Mouse (Mus musculus) hindbrain, embryonic 11.5 days (tissue): ENCODE measurements at regions not wholly inside any gene's neighbourhood (a gene's known extent, or its start where the extent isn't known, plus 50 kb on each side); places are given as distances from the start of the nearest gene placed in this dataset.
"Not testable (repeated sequence)": the region's sequence is repeated elsewhere in the genome, so short reads cannot be mapped to it uniquely, and the experiment has no call there.

ENCODE experiments used
- ATAC-seq: fragments of 200-750 bp; cut with Nextera tagmentation; 2 replicates; pipeline ENCODE4 v1.8.0; 2017; ENCODE audit warnings: mild to moderate bottlenecking, moderate TSS enrichment, moderate library complexity; ENCODE audit not compliant: low FRiP score
- DNase-seq: peaks from one replicate; pipeline ENCODE4 v3.0.0-alpha.2; 2015; ENCODE audit warnings: low spot score
- H3K27ac ChIP-seq: fragments of 300-500 bp; sonication (generic); 2 replicates; pipeline ENCODE4 v1.5.1; 2014; ENCODE audit warnings: mild to moderate bottlenecking, low read depth, low read length
- H3K27me3 ChIP-seq: fragments of 300-500 bp; sonication (generic); 2 replicates; pipeline ENCODE4 v1.6.1; 2014; ENCODE audit warnings: mild to moderate bottlenecking, low read length, moderate library complexity, mixed read lengths; ENCODE audit not compliant: control insufficient read depth, insufficient read depth
- H3K36me3 ChIP-seq: fragments of 300-500 bp; sonication (generic); 2 replicates; pipeline ENCODE4 v1.6.1; 2014; ENCODE audit warnings: mild to moderate bottlenecking, low read length, moderate library complexity, mixed read lengths; ENCODE audit not compliant: control insufficient read depth, insufficient read depth
- H3K4me1 ChIP-seq: fragments of 300-500 bp; sonication (generic); replicated peaks from 2 replicates; pipeline ENCODE4 v1.6.1; 2014; ENCODE audit warnings: low read length, mixed read lengths; ENCODE audit not compliant: control insufficient read depth, insufficient read depth
- H3K4me2 ChIP-seq: fragments of 300-500 bp; sonication (generic); replicated peaks from 2 replicates; pipeline ENCODE4 v1.6.1; 2014; ENCODE audit warnings: mild to moderate bottlenecking, low read depth, low read length
- H3K4me3 ChIP-seq: fragments of 300-500 bp; sonication (generic); 2 replicates; pipeline ENCODE4 v1.5.1; 2014; ENCODE audit warnings: low read depth, low read length
- H3K9ac ChIP-seq: fragments of 300-500 bp; sonication (generic); 2 replicates; pipeline ENCODE4 v1.6.1; 2014; ENCODE audit warnings: low read depth, low read length
- H3K9me3 ChIP-seq: fragments of 300-500 bp; sonication (generic); 2 replicates; pipeline ENCODE4 v1.6.1; 2016; ENCODE audit warnings: low read length; ENCODE audit not compliant: control insufficient read depth
- WGBS: fragments of 180-500 bp; shearing (Covaris S2); extraction: QIAGEN DNeasy Blood & Tissue Kit; methylation state at CpG from one replicate; pipeline ENCODE4 v1.1.7; 2014; 5-methylcytosine and 5-hydroxymethylcytosine counted together

GRCm38 (mm10) chr16:42546229-42547163 lies 206.0 kb upstream of the Gap43 start:
- DNase-seq (peak; percentile 59), ATAC-seq (peak; percentile 86)
- H3K9me3 ChIP-seq, result no peaks in the 10 kb centered on the region
- no peak overlapping the region for H3K9ac ChIP-seq
- H3K36me3 ChIP-seq, result no peaks in the 10 kb centered on the region
- no peak overlapping the region for H3K4me3 ChIP-seq
- H3K4me1 ChIP-seq, result 0 out of 2 replicates have a peak, but pooled peaks cover 2% of the 10 kb centered on the region
- peak overlapping the region; percentile 40 for H3K27ac ChIP-seq
- no peak overlapping the region for H3K4me2 ChIP-seq
- WGBS, result 22% methylated on average over 14 of the region's 14 CpGs
- H3K27me3 ChIP-seq, result no peaks in the 10 kb centered on the region

- no peak overlapping the region for H3K27ac ChIP-seq
- H3K4me1 ChIP-seq, result no peaks in the 10 kb centered on the region
- H3K36me3 ChIP-seq, result no peaks in the 10 kb centered on the region
- ATAC-seq (no peak), DNase-seq (no peak)
- H3K27me3 ChIP-seq, result no peaks in the 10 kb centered on the region
- H3K9ac ChIP-seq, result no peak overlapping the region
- WGBS, result 86% methylated on average over 4 of the region's 4 CpGs
- no peak overlapping the region for H3K4me2 ChIP-seq
- no peak overlapping the region for H3K4me3 ChIP-seq
- no peaks in the 10 kb centered on the region for H3K9me3 ChIP-seq
Observed at GRCm38 (mm10) chr16:42517321-42517720, 176.9 kb upstream of the Gap43 start.

GRCm38 (mm10) chr16:42515929-42516328 lies 175.5 kb upstream of the Gap43 start:
- Histone ChIP-seq H3K4me1 (no peaks in the 10 kb centered on the region), H3K9me3 (no peaks in the 10 kb centered on the region), H3K4me3 (no peak overlapping the region), H3K27ac (no peak overlapping the region), H3K36me3 (no peaks in the 10 kb centered on the region), H3K9ac (no peak overlapping the region), H3K27me3 (no peaks in the 10 kb centered on the region), H3K4me2 (no peak overlapping the region)
- DNase-seq, result no peak
- ATAC-seq, result no peak
- WGBS, result 88% methylated on average over 3 of the region's 3 CpGs

- DNase-seq (no peak), ATAC-seq (no peak)
- H3K4me2 ChIP-seq, result no peak overlapping the region
- no peak overlapping the region for H3K27ac ChIP-seq
- H3K27me3 ChIP-seq, result no peaks in the 10 kb centered on the region
- H3K9me3 ChIP-seq, result no peaks in the 10 kb centered on the region
- H3K4me1 ChIP-seq, result no peaks in the 10 kb centered on the region
- H3K4me3 ChIP-seq, result no peak overlapping the region
- no peak overlapping the region for H3K9ac ChIP-seq
- WGBS, result 63% methylated on average over 9 of the region's 9 CpGs
- no peaks in the 10 kb centered on the region for H3K36me3 ChIP-seq
Observed at GRCm38 (mm10) chr16:42505107-42505506, 164.7 kb upstream of the Gap43 start.

GRCm38 (mm10) chr16:42501713-42502112 lies 161.3 kb upstream of the Gap43 start:
- Histone ChIP-seq H3K36me3 (no peaks in the 10 kb centered on the region), H3K4me1 (no peaks in the 10 kb centered on the region), H3K9ac (no peak overlapping the region), H3K4me2 (no peak overlapping the region), H3K9me3 (no peaks in the 10 kb centered on the region), H3K27me3 (no peaks in the 10 kb centered on the region), H3K4me3 (no peak overlapping the region), H3K27ac (no peak overlapping the region)
- ATAC-seq (no peak), DNase-seq (no peak)
- WGBS, result 91% methylated on average over 2 of the region's 2 CpGs

GRCm38 (mm10) chr16:42501109-42501508 lies 160.7 kb upstream of the Gap43 start:
- not testable (repeated sequence) for H3K27me3 ChIP-seq, H3K9me3 ChIP-seq, H3K9ac ChIP-seq, DNase-seq, ATAC-seq, H3K36me3 ChIP-seq, H3K4me3 ChIP-seq, H3K4me2 ChIP-seq, H3K27ac ChIP-seq, H3K4me1 ChIP-seq
- WGBS, result 45% methylated on average over 3 of the region's 3 CpGs

- Histone ChIP-seq H3K4me1 (no peaks in the 10 kb centered on the region), H3K9me3 (no peaks in the 10 kb centered on the region), H3K36me3 (no peaks in the 10 kb centered on the region), H3K9ac (no peak overlapping the region), H3K4me3 (no peak overlapping the region), H3K27ac (no peak overlapping the region), H3K4me2 (no peak overlapping the region), H3K27me3 (no peaks in the 10 kb centered on the region)
- no peak for ATAC-seq
- no peak for DNase-seq
- 91% methylated on average over 6 of the region's 6 CpGs for WGBS
Observed at GRCm38 (mm10) chr16:42499514-42499913, 159.1 kb upstream of the Gap43 start.

GRCm38 (mm10) chr16:42498368-42498767 lies 157.9 kb upstream of the Gap43 start:
- 66% methylated on average over 2 of the region's 2 CpGs for WGBS
- H3K4me1 ChIP-seq, result no peaks in the 10 kb centered on the region
- no peak overlapping the region for H3K4me3 ChIP-seq
- H3K9me3 ChIP-seq, result no peaks in the 10 kb centered on the region
- no peak for ATAC-seq
- H3K36me3 ChIP-seq, result no peaks in the 10 kb centered on the region
- no peak overlapping the region for H3K9ac ChIP-seq
- H3K27me3 ChIP-seq, result no peaks in the 10 kb centered on the region
- DNase-seq, result no peak
- no peak overlapping the region for H3K27ac ChIP-seq
- H3K4me2 ChIP-seq, result no peak overlapping the region

- H3K36me3 ChIP-seq, result no peaks in the 10 kb centered on the region
- no peaks in the 10 kb centered on the region for H3K9me3 ChIP-seq
- no peak overlapping the region for H3K4me2 ChIP-seq
- no peak overlapping the region for H3K27ac ChIP-seq
- H3K27me3 ChIP-seq, result no peaks in the 10 kb centered on the region
- DNase-seq (no peak), ATAC-seq (no peak)
- no peak overlapping the region for H3K4me3 ChIP-seq
- no peaks in the 10 kb centered on the region for H3K4me1 ChIP-seq
- H3K9ac ChIP-seq, result no peak overlapping the region
- 89% methylated on average over 1 of the region's 1 CpGs for WGBS
Observed at GRCm38 (mm10) chr16:42493596-42493995, 153.1 kb upstream of the Gap43 start.
